Comparison of ENCODE assay signal across 22 mouse cellular contexts in genomic region chr14:87745524-87745923, GRCm38 (mm10).
DNase-seq lines count a peak whose midpoint lies in the region; ATAC-seq and TF ChIP-seq lines count a peak whose summit lies in the region.
"Had no signal": no experiment of that assay in that cellular context is flagged by ENCODE, and none has a peak within 500 bp of the region (broad histone marks: within the 10 kb centered on the region; RNA-seq: fewer than 3 reads in every experiment).

No protein-coding gene starts in this region.

- WGBS in heart, postnatal 0 days: 36% methylated on average over 8 of the region's 8 CpGs
- 52% methylated on average over 8 of the region's 8 CpGs for WGBS in heart, embryonic 11.5 days (ENCODE audit: insufficient replicate concordance)
- WGBS in forebrain, embryonic 13.5 days: 26% methylated on average over 8 of the region's 8 CpGs
- WGBS in limb, embryonic 13.5 days: 35% methylated on average over 8 of the region's 8 CpGs

- H3K9me3 ChIP-seq in heart, postnatal 0 days (replicated peaks; ENCODE audit: control insufficient read depth, low read length): no peaks in the 10 kb centered on the region
- no peaks in the 10 kb centered on the region for H3K9me3 ChIP-seq in heart, embryonic 11.5 days (replicated peaks; ENCODE audit: control insufficient read depth, low read length)
- no peaks in the 10 kb centered on the region for H3K9me3 ChIP-seq in forebrain, embryonic 13.5 days (replicated peaks)
- no peaks in the 10 kb centered on the region for H3K9me3 ChIP-seq in limb, embryonic 13.5 days
- H3K9me3 ChIP-seq: embryonic facial prominence, embryonic 15.5 days; kidney, embryonic 15.5 days; lung, embryonic 15.5 days; stomach, embryonic 15.5 days had no signal

- no peak for TF ChIP-seq CTCF in heart, postnatal 0 days (IDR thresholded peaks at IDR 0.05; ENCODE audit: low read depth)
- TF ChIP-seq CTCF in brain, embryonic 14.5 days (IDR thresholded peaks at IDR 0.05; ENCODE audit: borderline replicate concordance, extremely low read depth, insufficient read depth, insufficient read length): no peak

- H3K4me3 ChIP-seq in heart, postnatal 0 days (ENCODE audit: low read depth, low read length): 0 out of 2 replicates have a peak overlapping the region, but pooled peaks have one; percentile 13
- H3K4me3 ChIP-seq in heart, embryonic 11.5 days (ENCODE audit: low read depth, low read length): no peak overlapping the region
- no peak overlapping the region for H3K4me3 ChIP-seq in forebrain, embryonic 13.5 days
- no peak overlapping the region for H3K4me3 ChIP-seq in limb, embryonic 13.5 days
- H3K4me3 ChIP-seq: embryonic facial prominence, embryonic 15.5 days; kidney, embryonic 15.5 days; lung, embryonic 15.5 days; stomach, embryonic 15.5 days had no signal

- TF ChIP-seq POLR2A in brain, embryonic 14.5 days (IDR thresholded peaks at IDR 0.05; ENCODE audit: borderline replicate concordance, extremely low read depth, insufficient read depth, insufficient read length, poor library complexity, severe bottlenecking): no peak

- 0 out of 2 replicates have a peak overlapping the region, but pooled peaks have one; percentile 20 for H3K9ac ChIP-seq in heart, postnatal 0 days (replicated peaks; ENCODE audit: low read depth, low read length)
- no peak overlapping the region for H3K9ac ChIP-seq in heart, embryonic 11.5 days (ENCODE audit: low read depth, low read length)
- no peak overlapping the region for H3K9ac ChIP-seq in forebrain, embryonic 13.5 days
- H3K9ac ChIP-seq in limb, embryonic 13.5 days: no peak overlapping the region
- H3K9ac ChIP-seq: embryonic facial prominence, embryonic 15.5 days; kidney, embryonic 15.5 days; liver, embryonic 14.5 days; lung, embryonic 15.5 days; stomach, embryonic 15.5 days had no signal

- TF ChIP-seq EP300 in heart, postnatal 0 days (IDR thresholded peaks at IDR 0.05; ENCODE audit: low read depth): no peak

- H3K27ac ChIP-seq in heart, postnatal 0 days (ENCODE audit: low read depth): no peak overlapping the region
- H3K27ac ChIP-seq in heart, embryonic 11.5 days (ENCODE audit: low read depth, low read length): no peak overlapping the region
- H3K27ac ChIP-seq in forebrain, embryonic 13.5 days: no peak overlapping the region
- no peak overlapping the region for H3K27ac ChIP-seq in limb, embryonic 13.5 days
- H3K27ac ChIP-seq: embryonic facial prominence, embryonic 15.5 days; hindbrain, postnatal 0 days; kidney, embryonic 15.5 days; liver, embryonic 14.5 days; lung, embryonic 15.5 days; stomach, embryonic 15.5 days had no signal

- no peaks in the 10 kb centered on the region for H3K36me3 ChIP-seq in heart, postnatal 0 days (replicated peaks; ENCODE audit: control insufficient read depth, insufficient read depth, low read length)
- no peaks in the 10 kb centered on the region for H3K36me3 ChIP-seq in heart, embryonic 11.5 days (ENCODE audit: control insufficient read depth, insufficient read depth, low read length)
- H3K36me3 ChIP-seq in forebrain, embryonic 13.5 days (ENCODE audit: poor library complexity, severe bottlenecking): no peaks in the 10 kb centered on the region
- no peaks in the 10 kb centered on the region for H3K36me3 ChIP-seq in limb, embryonic 13.5 days
- H3K36me3 ChIP-seq: embryonic facial prominence, embryonic 15.5 days; kidney, embryonic 15.5 days; lung, embryonic 15.5 days; stomach, embryonic 15.5 days had no signal

- no peak for DNase-seq in heart, postnatal 0 days (ENCODE audit: low spot score)
- peak; percentile 64 for DNase-seq in brain, embryonic 14.5 days (ENCODE audit: low read depth)
- no peak for DNase-seq in spleen, adult 12 weeks (ENCODE audit: low spot score)
- no peak for DNase-seq in urinary bladder, postnatal 10 days (ENCODE audit: low spot score)
- DNase-seq: adrenal gland, adult 2 months; cerebellum, adult 11-12 months; cerebellum, postnatal 14 days; kidney, postnatal 4 days; layer of hippocampus, adult 9-11 months; lung, postnatal 4 days; right cerebral cortex, postnatal 14 days; thymus, adult 2 months had no signal

- no peaks in the 10 kb centered on the region for H3K27me3 ChIP-seq in heart, postnatal 0 days (ENCODE audit: control insufficient read depth, insufficient read depth, low read length)
- H3K27me3 ChIP-seq in heart, embryonic 11.5 days (ENCODE audit: control insufficient read depth, insufficient read depth, low read length): no peaks in the 10 kb centered on the region
- H3K27me3 ChIP-seq in forebrain, embryonic 13.5 days: no peaks in the 10 kb centered on the region
- H3K27me3 ChIP-seq in limb, embryonic 13.5 days: no peaks in the 10 kb centered on the region
- H3K27me3 ChIP-seq: embryonic facial prominence, embryonic 15.5 days; kidney, embryonic 15.5 days; lung, embryonic 15.5 days; stomach, embryonic 15.5 days had no signal

- no peak for ATAC-seq in heart, postnatal 0 days (ENCODE audit: insufficient read depth, low read depth)
- ATAC-seq in heart, embryonic 11.5 days (replicated peaks; ENCODE audit: insufficient number of reproducible peaks, low FRiP score, low TSS enrichment): no peak
- peak; percentile 61; the same call in 1 of the 2 replicates for ATAC-seq in forebrain, embryonic 13.5 days
- no peak for ATAC-seq in limb, embryonic 13.5 days (ENCODE audit: low FRiP score, low read depth)
- ATAC-seq: hindbrain, postnatal 0 days; intestine, postnatal 0 days had no signal

- H3K4me2 ChIP-seq in heart, postnatal 0 days (ENCODE audit: low read depth, low read length): peak overlapping the region; percentile 50
- no peak overlapping the region for H3K4me2 ChIP-seq in heart, embryonic 11.5 days
- H3K4me2 ChIP-seq in forebrain, embryonic 13.5 days: no peak overlapping the region
- H3K4me2 ChIP-seq in limb, embryonic 13.5 days (replicated peaks): 0 out of 2 replicates have a peak overlapping the region, but pooled peaks have one; percentile 7
- H3K4me2 ChIP-seq: embryonic facial prominence, embryonic 15.5 days; kidney, embryonic 15.5 days; lung, embryonic 15.5 days; stomach, embryonic 15.5 days had no signal

- H3K4me1 ChIP-seq in heart, postnatal 0 days (ENCODE audit: control insufficient read depth, insufficient read depth): no peaks in the 10 kb centered on the region
- H3K4me1 ChIP-seq in heart, embryonic 11.5 days (ENCODE audit: control insufficient read depth, insufficient read depth, low read length): no peaks in the 10 kb centered on the region
- peaks cover 16% of the 10 kb centered on the region for H3K4me1 ChIP-seq in forebrain, embryonic 13.5 days
- H3K4me1 ChIP-seq in limb, embryonic 13.5 days: 0 out of 2 replicates have a peak, but pooled peaks cover 3% of the 10 kb centered on the region
- H3K4me1 ChIP-seq: embryonic facial prominence, embryonic 15.5 days; kidney, embryonic 15.5 days; lung, embryonic 15.5 days; stomach, embryonic 15.5 days had no signal

Comparison
In these comparisons a context has a peak if more than half of its experiments do, and no peak if none do; other contexts are left out.
1. H3K4me2 ChIP-seq: peak in heart, postnatal 0 days (single experiment) and limb, embryonic 13.5 days (single experiment); none in heart, embryonic 11.5 days (single experiment) and forebrain, embryonic 13.5 days (single experiment).